Mouse (Mus musculus) gastrocnemius, postnatal 4 days (tissue): ENCODE results near the gene Stat5b. TPM values are rescaled to one million over a fixed set of nuclear protein-coding genes. Genes with fewer than 3 reads are reported as not detected.

Experiments
- DNase-seq, 2 experiments: peaks; one replicate each; pipeline ENCODE4 v3.0.0; 2021 to 2022; ENCODE audit warnings: low spot score in 2 of 2, mixed read lengths in 2 of 2
- total RNA-seq, 2 experiments: library from RNA; stranded (reverse); gene quantifications; 2 replicates each; pipeline ENCODE4 v1.2.3; 2021

The Stat5b gene
- total RNA-seq, 2 experiments from 2014 or later, result 76.1 to 90.4 TPM

DNA sequence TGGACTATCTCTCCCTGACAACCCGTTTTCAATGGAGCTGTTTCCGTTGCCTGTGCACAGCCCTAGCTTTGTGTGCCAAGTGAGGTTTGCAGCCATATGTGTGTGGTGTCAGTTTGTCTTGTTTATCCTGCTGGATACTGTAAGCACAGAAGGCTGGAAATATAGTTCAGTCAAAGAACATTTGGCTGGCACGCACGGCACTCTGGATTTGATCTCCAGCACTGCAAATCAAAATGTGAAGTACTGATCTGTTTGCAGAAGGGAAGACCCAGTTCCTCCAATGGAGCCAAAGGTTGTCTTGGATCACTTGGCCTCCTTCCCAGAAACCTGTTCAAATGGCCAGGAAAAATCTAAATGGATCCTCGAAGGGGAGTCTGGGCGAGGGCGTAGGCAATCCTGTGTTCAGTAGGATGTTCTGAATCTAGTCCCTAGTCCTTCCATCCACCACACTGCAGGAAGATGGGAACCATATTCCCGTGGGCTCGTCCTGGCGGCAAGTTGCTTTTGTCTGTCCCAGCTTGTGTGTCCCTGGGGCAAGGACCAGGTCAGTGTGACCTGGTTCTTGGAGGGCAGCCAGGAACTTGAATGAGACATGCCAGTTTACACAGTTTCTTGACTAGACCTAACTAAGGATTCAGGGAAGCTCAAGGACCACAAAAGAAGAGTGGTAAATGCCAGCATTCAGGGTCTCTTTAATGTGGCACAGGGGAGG lies 19.9 kb upstream of the Stat5b start:
- no peak for DNase-seq

DNA sequence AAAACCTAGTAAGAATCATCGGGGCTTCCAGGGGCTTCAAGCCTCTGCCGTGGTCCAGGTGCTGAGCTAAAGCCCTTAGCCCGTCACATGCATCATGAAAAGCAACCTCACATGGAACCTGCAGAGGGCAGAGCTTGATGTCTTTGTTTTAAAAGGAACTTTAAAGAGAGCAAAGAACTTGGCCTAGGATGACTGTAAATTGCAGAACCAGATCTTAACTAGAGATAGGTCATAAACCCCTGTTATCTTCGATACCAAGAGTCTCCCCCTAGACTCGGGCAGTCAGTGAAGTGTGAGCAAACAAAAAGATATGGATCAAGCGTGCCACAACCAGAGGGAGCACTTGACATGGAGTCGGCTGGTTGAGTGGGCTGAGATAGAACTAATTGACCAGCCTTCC lies 15.1 kb upstream of the Stat5b start:
- no peak for DNase-seq

DNA sequence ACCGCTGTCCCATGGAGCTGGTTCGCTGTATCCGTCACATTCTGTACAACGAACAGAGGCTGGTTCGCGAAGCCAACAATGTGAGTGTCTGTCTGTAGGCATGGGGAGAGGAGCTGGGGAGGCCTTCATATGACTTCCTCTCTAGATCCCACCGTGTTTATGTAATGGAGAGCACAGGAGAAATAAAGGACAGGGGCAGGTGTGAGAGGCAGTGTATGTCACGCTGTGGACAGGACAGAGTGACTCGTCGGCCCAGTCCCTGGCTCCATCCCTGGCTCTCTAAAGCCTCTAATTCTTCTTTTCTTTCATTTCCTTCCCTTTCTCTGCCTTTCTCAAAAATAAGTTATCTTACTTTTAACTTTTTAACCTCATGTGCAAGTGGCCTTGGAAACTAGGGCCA lies 12.6 kb upstream of the Stat5b start:
- DNase-seq, result no peak

DNA sequence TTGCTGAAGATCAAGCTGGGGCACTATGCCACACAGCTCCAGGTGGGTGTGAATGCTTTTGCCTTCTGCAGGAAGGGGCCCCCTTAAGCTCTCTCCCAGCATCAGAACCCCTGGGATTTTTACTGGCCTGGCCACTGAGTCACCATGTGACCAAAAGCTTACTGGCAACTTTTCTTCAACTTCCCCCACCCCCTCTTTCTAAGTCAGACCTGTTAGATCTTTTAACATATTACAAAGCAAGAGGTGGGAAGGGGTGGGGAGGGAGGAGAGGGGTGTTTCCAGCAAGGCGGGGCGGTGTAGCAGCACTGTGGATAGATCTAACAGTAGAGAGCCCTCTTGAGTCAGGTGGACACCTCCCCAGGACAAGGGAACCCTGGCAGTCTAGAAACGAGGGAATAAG lies 11.3 kb upstream of the Stat5b start:
- no peak for DNase-seq

DNA sequence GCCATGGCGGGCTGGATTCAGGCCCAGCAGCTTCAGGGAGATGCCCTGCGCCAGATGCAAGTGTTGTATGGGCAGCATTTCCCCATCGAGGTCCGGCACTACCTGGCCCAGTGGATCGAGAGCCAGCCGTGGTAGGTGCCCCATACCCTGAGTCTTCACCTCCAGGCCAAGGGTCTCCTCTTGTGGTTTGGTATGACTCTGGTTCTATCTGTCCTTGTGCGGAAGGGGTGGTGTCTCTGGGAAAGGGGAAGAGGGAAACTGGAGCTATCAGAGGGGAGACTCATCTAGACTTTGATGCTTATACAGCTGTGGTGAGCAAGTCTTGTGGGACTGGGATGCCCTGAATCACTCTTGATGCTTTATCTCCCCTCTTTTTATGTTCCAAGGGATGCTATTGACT lies 10.8 kb upstream of the Stat5b start:
- DNase-seq, result no peak

DNA sequence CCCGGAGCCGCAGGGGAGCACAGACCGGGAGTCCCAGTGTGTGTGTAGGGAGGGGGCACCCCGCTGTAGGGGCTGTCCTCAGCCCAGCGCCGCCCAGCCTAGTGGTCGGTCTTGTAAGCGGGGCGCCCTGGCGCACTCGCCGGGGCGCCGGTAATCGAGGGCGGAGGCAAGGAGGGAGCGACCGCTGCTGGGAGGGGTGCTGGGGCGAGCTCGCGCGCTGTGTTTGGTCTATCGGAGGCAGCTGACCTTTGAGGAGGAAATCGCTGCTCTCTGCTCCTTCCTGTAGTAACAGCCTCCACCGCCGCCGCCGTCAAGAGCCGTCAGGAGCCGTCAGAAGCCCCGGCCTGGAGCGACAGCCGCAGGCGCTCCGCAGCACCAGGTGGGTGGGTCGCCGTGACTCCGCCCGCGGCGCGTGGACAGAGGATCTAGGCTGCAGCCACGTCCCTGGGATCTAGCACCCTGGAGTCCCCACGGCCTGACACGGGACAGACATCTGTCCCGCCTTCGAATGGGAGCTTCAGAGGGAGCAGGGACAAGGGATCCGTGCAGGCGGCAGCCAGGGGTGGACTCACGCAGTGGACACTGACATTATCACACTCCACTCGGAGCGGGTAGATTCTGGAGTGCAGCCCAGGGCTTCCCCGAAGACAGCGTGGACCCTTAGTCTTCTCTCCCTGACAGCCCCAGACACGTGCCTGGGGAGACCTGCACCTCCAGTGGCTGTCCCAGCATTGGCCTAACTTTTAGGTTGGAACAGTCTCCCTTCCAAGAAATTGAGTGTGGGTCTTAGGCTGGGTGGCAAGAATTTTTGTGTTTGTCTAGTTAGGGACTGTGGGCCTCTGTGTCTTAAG lies 9.9 kb upstream of the Stat5b start:
- DNase-seq, result peak; percentile 69 to 86

DNA sequence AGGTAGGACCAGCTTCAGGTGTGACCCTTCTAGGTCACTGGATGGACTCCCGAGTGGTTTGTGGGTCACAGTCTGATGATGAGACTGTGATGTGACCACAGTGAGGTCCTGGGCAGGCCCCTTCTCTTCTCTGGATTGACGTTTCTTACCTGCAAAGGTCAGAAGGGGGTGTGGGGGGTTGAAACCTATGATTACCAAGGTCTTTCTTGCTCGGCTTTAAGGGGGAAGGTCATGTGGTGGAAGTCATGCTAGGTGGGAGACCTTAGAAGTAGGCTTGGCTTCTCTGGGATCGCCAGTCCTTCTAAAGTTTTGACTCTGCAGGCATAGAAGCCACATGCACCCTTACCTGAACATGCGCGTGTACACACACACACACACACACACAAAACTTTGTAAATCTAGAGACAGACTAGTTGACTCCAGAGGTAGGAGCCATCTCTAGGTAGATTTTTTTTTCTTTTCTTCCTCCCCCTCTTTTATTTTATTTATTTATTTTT lies 9.1 kb upstream of the Stat5b start:
- DNase-seq, result no peak

DNA sequence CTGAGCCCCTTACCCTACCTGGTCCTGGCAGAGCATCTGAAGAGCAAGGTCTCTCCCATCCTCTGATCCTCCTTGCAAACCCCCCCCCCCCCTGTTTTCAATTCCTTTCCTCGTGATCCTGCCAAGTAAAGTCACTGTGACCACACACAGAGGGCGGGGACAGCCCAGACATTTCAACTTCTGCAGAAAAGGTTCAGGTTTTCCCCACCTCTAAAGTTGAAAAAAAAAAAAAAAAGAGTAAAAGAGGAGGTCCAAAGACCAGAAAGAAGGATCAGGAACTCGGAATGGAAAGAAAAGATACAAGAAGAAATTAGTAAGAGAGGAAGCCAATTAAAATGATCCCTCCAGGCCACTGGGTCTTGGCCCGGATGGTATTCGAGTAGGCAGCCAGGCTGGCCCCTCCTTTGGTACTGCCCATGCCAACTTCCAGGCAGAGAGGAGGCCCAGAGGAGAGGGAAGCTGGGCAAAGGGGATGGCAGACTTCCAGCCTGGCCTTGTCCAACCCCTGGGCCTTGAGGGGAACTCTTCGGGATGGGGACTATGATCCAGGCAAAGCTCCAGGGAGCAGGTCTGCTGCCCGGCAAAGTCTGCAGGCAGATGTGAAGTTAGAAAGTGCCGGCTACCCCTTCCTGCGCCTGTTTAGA lies 8.5 kb upstream of the Stat5b start, which contains the start of gene Stat5a:
Stat5a (plus strand) TSS at position 417 of the 644 bp plus-strand sequence.
- DNase-seq, result peak; percentile 44 to 75

DNA sequence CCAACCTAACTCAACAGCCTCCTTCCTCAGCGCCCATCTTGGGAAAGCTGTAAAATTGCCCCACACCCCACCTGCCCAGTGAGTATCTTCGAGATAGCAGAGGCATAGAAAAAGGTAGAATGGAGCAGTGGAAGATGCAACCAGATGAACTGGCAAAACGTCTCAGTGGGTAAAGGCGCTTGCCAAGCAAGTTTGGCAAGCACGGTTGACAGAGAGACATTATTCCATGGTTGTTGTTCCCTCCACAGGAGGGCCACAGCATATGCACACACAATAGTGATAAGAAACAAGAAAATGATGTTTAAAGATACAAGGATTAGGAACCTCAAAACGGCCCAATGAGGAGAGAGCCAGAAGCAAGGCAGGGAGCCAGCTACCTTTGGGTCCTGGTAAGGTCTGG lies 7.4 kb upstream of the Stat5b start:
- no peak for DNase-seq

DNA sequence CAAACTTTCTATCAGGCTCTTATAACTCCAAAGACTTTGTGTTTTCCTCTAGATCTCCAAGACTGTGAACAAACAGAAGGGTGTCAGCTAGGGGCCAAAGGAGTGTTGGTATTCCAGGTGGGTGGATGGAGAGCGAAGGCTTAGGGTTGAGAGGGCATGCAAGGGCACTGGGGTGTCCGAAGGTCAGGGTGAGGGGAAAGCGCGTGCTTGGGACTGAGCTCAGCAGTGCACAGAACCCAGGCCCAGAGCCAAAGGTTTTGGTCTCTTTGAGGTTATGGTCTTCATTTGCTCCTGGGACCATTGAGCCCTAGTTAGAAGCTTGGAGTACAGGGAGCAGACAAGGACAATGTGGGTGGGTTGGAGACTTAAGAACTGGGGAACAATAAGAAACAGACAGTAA lies 4.7 kb upstream of the Stat5b start:
- DNase-seq, result no peak

DNA sequence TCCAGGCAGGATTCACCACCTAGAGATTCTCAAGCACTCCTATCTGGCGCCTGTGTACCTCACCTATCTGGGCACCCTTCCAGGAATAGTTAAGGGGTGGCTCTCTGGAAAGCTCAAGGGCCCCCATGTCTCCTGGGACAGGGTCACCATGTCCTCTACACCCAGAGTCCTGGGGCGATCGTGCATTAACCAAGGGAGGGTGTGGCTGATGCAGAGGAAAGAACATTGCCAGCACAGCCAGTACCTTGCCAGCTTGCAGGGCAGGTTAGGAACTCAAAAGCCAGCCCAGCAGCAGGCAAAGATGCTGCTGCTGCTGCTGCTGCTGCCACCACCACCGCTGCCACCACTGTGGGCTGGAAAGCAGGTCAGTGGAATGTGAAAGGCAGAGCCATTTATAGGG lies 3.7 kb upstream of the Stat5b start:
- DNase-seq, result no peak

DNA sequence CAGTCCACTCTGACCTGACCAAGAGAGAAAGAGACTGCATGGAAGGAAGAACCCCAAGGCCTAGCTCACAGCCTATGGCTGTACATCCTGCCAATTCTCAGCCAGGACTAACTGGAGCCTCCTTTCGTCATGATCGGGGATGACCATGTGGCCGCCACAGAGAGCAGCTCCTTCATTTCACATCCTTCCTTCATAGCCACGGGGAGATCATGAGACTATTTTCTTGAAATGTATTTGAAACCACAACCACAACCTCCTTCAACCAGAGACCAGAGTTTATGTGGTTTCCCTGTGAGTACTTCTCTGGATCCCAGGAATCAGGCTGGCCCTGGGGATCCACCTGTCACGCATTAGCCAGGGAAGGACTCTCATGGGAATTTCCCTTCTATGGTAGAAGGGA lies 2.5 kb upstream of the Stat5b start:
- no peak for DNase-seq

DNA sequence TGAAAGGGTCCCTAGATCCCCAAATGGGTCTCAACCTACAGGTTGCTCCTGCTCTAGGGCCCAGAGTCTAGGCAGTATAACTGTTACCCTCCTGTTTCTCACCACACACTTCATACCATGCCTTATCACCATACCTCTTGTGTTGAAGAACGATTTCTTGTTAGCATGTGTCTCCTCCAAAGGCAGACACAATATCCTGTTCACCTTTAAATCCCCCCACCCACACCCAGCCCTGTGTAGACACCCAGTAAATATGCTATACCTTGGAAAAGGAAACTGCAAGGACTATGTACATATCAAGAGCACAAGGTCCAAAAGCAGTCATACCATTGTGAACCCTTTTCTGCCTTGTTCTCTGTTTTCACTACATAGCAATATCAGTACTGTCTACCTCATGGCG lies 1.6 kb upstream of the Stat5b start:
- DNase-seq, result no peak

DNA sequence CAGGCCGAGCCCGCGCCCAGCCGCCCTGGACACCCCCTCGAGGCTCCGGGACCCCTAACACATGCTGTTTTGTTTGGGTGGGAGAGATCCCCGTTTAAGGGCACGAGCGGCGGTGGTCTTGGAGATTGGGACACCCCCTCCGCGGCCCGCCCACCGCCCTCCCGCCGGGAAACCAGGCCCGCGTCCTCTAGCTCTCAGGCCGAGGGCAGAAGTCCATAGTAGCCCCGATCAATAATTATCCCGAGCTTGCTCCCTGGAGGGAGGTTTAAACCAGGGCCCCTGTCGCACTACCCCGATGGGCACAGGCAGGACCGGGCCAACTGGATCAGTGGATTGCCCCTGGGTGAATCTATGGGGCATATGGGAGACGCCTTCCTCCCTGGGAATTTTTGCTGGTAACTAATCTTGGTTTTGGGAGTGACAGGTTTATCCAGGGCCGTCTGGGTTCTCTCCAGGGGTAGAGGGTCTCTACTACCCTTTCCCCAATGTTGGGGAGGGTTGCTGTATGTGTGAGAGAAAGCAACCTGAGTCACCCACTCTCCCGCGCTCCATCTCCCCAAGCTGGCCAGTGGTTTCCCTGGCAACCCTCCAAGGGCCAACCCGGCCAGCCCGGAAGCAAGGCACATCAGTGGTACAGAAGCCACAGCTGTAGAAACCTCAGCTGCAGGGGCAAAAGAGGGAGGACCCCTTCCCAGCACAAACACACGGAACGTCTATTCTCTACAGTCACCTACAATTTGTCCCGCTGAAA lies 429 bp upstream of the Stat5b start:
- DNase-seq, result peak; percentile 49 to 75

DNA sequence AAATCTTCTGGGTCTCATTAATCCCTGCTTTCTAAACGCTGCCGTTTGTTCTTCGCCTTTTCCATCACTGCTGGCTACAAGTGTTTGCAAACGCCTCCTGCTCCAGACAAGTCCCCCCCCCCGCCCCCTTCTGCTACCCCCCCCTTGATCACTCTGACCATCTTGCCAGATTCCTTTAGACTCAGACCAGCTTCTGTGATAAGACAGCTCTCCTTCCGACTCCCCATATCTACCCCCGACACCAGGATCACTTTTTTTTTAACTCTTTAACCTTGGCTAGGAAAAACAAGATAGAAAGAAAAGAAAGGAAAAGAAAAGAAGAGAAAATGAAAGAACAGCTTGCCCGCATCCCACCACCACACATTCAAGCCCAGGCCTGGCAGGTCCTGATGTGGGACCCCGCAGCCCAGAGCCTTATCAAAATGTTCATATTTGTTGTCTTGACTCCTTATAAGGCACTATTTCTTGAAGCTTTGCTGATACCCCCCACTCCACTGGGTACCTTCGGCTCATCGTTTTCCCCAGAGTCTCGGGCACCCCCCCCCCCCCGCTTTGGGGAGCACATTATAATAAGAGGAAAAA lies 977 bp downstream of the Stat5b start:
- DNase-seq, result no peak

DNA sequence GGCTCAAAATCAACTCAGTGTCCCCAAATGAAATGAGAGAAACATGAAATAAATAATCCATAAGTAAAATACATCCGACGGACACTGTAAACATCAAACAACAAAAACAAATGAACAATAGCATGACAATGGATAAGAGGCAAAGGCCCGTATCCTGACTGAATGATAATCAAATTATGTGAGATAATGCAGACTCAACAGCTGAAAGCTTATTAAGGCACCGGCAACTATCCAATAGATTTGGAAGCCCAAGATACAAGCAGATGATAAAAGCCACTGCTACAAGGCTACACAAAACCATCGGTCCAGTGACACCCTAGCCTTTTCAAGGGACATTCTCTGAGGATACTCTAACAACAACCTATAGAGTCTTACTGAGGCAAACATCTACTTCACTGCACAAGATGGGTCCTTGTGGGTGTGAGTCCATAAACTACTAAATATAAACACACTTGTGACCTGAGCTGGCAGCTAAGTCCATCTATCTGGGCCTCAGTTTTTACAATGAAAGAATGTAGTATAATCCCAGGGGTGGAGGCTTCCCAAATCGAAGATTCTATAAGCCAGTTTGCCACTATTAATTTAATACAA lies 1.6 kb downstream of the Stat5b start:
- no peak for DNase-seq

DNA sequence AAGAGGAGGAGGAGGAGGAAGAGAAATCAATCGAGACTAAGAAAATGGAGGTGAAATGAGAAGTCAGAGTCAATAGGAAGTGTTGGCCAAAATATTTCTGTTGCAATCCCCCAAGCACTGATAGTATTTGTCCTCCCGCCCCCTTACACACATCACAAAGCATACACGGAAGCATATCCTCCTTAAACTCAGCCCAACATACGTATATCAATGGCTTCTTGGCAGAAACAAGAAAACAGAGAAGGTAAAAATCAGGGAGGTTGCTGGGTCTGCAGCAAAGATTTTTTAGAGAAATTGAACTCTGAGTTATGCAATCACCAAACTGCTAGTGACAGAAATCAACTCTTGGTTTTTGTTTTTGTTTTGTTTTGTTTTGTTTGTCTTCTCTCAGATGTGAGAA lies 2.4 kb downstream of the Stat5b start:
- no peak for DNase-seq

DNA sequence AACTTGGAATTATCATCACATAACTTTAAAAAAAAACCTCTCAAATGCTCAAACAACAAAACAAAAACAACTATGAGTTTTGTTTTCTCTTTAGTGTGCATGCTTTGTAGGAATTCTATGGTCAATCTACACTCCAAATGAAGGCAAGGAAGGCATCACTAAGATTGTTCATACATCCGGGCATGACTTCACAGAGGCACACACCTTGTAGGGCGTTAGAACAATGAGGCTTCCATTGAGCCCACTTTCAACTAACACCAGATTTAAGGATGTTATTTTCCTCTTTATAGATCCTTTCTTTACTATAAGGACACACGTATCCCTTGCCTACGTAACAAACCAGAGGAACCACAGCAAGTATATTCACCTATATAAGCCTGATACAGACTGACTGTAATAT lies 3.0 kb downstream of the Stat5b start:
- DNase-seq, result no peak

DNA sequence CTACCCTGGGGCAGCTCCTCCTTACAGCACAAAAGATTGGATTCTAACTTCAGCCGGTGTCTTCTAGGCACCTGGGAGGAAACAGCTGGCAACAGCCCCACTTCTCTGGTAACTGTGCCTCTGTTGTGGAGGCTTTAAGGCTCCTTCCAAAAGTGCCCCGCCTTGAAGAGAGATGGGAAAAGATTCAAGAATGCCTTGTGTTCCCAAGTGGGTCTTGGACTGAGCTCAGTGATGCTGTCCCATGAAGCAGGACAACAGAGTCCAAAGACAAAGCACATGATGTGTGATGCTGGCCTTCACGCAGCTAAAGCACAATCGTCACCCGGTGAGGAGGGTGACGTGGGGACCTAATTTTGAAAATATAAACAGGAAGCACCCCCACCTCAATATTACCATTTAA lies 4.7 kb downstream of the Stat5b start:
- DNase-seq, result no peak

DNA sequence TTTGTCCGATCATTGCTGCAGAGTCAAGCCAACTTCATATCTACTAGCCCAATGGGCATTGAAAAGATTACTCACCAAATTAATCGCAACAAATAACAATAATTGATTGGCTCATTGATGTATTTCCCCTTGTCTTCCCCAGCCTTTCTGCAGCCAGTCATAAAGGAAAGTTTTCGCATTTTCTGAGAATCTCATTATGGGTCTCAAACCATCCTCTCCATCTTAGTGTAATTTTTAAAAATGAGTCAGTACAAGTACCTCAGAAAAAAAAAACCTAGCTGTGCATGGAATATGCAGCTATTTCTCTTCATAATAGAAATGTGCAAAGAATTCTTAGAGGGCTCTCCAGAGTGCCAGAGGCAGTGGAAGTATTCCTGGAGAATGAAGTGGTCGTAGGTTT lies 6.4 kb downstream of the Stat5b start:
- DNase-seq, result no peak
